Mouse (Mus musculus) lung, adult 2 months (tissue): ENCODE data around the gene Hs3st4.

Source experiments
- CTCF ChIP-seq: fragments of 200-500 bp; IDR thresholded peaks from 2 replicates; pipeline ENCODE4 v1.5.1; 2011; ENCODE audit warnings: mild to moderate bottlenecking, low read length, control low read depth; ENCODE audit not compliant: insufficient read depth
- POLR2A ChIP-seq: fragments of 200-500 bp; IDR thresholded peaks from 2 replicates; pipeline ENCODE4 v1.6.1; 2011; ENCODE audit warnings: low read depth, mild to moderate bottlenecking, control low read depth, low read length, borderline replicate concordance; ENCODE audit errors: extremely low read depth

GRCm38 (mm10) chr7:124048971-124049370 lies 66.3 kb downstream of the Hs3st4 start:
- TF ChIP-seq POLR2A = no peak
- TF ChIP-seq CTCF = no peak
